Mouse (Mus musculus) limb, embryonic 11.5 days (tissue): ENCODE measurements around the gene Ugt1a7c. TPM values are rescaled to one million over a fixed set of nuclear protein-coding genes. Genes with fewer than 3 reads are reported as not detected.

Experiments used
- ATAC-seq: fragments of 200-750 bp; cut with Nextera tagmentation; 2 replicates; pipeline ENCODE4 v1.8.0; 2017; ENCODE audit warnings: low read depth; ENCODE audit not compliant: insufficient number of reproducible peaks, low FRiP score, low TSS enrichment
- DNase-seq: peaks from one replicate; pipeline ENCODE4 v3.0.0-alpha.2; 2015; ENCODE audit warnings: low spot score
- H3K27ac ChIP-seq: fragments of 300-500 bp; sonication (generic); replicated peaks from 2 replicates; pipeline ENCODE4 v1.5.1; 2014; ENCODE audit warnings: low read depth, mild to moderate bottlenecking, low read length
- H3K27me3 ChIP-seq: fragments of 300-500 bp; sonication (generic); 2 replicates; pipeline ENCODE4 v1.6.1; 2014; ENCODE audit warnings: mild to moderate bottlenecking, low read length, mixed read lengths; ENCODE audit not compliant: control insufficient read depth, insufficient read depth
- H3K36me3 ChIP-seq: fragments of 300-500 bp; sonication (generic); 2 replicates; pipeline ENCODE4 v1.6.1; 2014; ENCODE audit warnings: mild to moderate bottlenecking, low read length, moderate library complexity, mixed read lengths; ENCODE audit not compliant: control insufficient read depth, insufficient read depth
- H3K4me1 ChIP-seq: fragments of 300-500 bp; sonication (generic); 2 replicates; pipeline ENCODE4 v1.6.1; 2014; ENCODE audit warnings: low read length, mixed read lengths; ENCODE audit not compliant: control insufficient read depth, insufficient read depth
- H3K4me2 ChIP-seq: fragments of 300-500 bp; sonication (generic); 2 replicates; pipeline ENCODE4 v1.6.1; 2014; ENCODE audit warnings: low read depth, mild to moderate bottlenecking, moderate library complexity; ENCODE audit not compliant: severe bottlenecking
- H3K4me3 ChIP-seq: fragments of 300-500 bp; sonication (generic); 2 replicates; pipeline ENCODE4 v1.5.1; 2014; ENCODE audit warnings: low read depth, low read length
- H3K9ac ChIP-seq: fragments of 300-500 bp; sonication (generic); 2 replicates; pipeline ENCODE4 v1.6.1; 2014; ENCODE audit warnings: mild to moderate bottlenecking, low read length
- H3K9me3 ChIP-seq: fragments of 300-500 bp; sonication (generic); 2 replicates; pipeline ENCODE4 v1.6.1; 2016; ENCODE audit warnings: low read length; ENCODE audit not compliant: control insufficient read depth
- WGBS: fragments of 180-500 bp; shearing (Covaris S2); extraction: QIAGEN DNeasy Blood & Tissue Kit; methylation state at CpG from one replicate; pipeline ENCODE4 v1.1.7; 2014; 5-methylcytosine and 5-hydroxymethylcytosine counted together
- polyA plus RNA-seq: library from polyadenylated mRNA; unstranded; fragments of >200 nt; fragmentation: Nextera tagmentation; extraction: Ambion mirVana; gene quantifications from 2 replicates; pipeline ENCODE4 v1.2.1, GENCODE M21; 2014

Ugt1a7c gene
- polyA plus RNA-seq, 1 experiment from 2014 or later, result 0.79 TPM

DNA sequence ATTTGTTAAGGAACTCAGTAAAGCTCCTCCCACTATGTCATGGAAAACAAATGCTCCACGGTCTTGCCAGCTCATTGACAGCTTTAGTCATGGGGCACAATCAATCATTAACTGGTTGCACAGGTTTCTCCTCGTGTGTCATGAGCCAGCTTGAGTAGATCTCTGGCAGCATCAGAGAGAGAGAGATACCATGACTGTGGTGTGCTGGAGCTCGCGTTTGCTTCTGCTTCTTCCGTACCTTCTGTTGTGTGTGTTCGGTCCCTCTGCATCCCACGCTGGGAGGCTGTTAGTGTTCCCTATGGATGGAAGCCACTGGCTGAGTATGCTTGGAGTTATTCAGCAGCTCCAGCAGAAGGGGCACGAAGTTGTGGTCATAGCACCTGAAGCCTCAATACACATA is 117.0 kb downstream of the Ugt1a7c start, which contains the start of gene Ugt1a1:
Gene Ugt1a1 (plus strand): TSS at position 148 of the 400 bp plus-strand sequence.
- H3K36me3 ChIP-seq, result no peaks in the 10 kb centered on the region
- no peaks in the 10 kb centered on the region for H3K4me1 ChIP-seq
- WGBS, result 68% methylated on average over 8 of the region's 8 CpGs
- ATAC-seq (no peak), DNase-seq (peak; percentile 36)
- peaks cover 51% of the 10 kb centered on the region for H3K9me3 ChIP-seq
- H3K4me2 ChIP-seq, result no peak within 1 kb of the TSS
- no peaks in the 10 kb centered on the region for H3K27me3 ChIP-seq
- H3K4me3 ChIP-seq, result no peak within 1 kb of the TSS
- no peak within 1 kb of the TSS for H3K27ac ChIP-seq
- H3K9ac ChIP-seq, result no peak within 1 kb of the TSS

DNA sequence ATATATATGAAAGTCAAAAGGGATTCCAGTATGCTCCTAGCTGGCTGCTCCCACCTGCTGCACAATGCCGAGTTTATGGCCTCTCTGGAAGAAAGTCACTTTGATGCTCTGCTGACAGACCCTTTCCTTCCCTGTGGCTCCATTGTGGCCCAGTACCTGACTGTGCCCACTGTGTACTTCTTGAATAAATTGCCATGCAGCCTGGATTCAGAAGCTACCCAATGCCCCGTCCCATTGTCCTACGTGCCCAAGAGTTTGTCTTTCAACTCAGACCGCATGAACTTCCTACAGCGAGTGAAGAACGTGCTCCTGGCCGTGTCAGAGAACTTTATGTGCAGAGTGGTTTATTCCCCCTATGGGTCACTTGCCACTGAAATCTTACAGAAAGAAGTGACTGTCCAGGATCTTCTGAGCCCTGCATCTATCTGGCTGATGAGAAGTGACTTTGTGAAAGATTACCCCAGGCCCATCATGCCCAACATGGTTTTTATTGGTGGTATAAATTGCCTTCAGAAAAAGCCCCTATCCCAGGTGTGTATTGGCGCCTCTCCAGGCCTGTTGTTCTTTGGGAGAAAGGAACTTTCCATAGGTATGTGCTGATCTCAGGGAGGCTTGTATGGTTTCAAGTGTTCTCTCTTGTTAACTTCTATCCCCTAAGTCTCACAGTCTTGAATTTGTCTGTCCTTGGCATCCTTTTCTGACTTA is 117.6 kb downstream of the Ugt1a7c start:
- 64% methylated on average over 8 of the region's 8 CpGs for WGBS

DNA sequence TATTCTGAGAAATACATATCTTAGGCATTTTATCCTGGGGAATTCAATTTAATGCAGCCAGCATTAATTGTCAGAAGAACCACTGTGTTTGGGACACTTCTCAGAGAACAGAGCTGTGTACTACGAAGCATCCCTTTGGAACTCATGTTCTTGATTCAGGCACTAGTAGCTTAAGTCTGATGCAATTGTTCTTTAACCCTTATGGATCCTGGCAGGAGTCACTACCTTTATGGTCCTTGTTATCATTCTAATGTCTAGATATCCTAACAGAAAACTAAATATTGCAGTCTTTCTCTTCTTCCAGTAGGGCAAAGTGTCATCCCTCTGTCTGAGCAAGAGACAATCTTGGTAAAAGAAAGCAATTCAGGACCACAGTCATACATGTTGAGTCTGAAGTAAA is 118.2 kb downstream of the Ugt1a7c start:
- WGBS, result 82% methylated on average over 1 of the region's 1 CpGs
- Histone ChIP-seq H3K27ac (no peak overlapping the region), H3K4me3 (no peak overlapping the region), H3K9me3 (peaks cover 59% of the 10 kb centered on the region), H3K36me3 (no peaks in the 10 kb centered on the region), H3K9ac (no peak overlapping the region), H3K27me3 (no peaks in the 10 kb centered on the region), H3K4me1 (no peaks in the 10 kb centered on the region), H3K4me2 (no peak overlapping the region)
- no peak for DNase-seq
- ATAC-seq, result no peak

More for the DNA sequence above, 117.6 kb downstream of the Ugt1a7c start:
- DNase-seq (peak; percentile 34), ATAC-seq (peak; percentile 18; the same call in 1 of the 2 replicates)
- H3K27ac ChIP-seq, result no peak overlapping the region
- H3K9ac ChIP-seq, result no peak overlapping the region
- H3K4me3 ChIP-seq, result no peak overlapping the region
- no peak overlapping the region for H3K4me2 ChIP-seq
- no peaks in the 10 kb centered on the region for H3K36me3 ChIP-seq
- no peaks in the 10 kb centered on the region for H3K27me3 ChIP-seq
- H3K4me1 ChIP-seq, result no peaks in the 10 kb centered on the region
- peaks cover 57% of the 10 kb centered on the region for H3K9me3 ChIP-seq

DNA sequence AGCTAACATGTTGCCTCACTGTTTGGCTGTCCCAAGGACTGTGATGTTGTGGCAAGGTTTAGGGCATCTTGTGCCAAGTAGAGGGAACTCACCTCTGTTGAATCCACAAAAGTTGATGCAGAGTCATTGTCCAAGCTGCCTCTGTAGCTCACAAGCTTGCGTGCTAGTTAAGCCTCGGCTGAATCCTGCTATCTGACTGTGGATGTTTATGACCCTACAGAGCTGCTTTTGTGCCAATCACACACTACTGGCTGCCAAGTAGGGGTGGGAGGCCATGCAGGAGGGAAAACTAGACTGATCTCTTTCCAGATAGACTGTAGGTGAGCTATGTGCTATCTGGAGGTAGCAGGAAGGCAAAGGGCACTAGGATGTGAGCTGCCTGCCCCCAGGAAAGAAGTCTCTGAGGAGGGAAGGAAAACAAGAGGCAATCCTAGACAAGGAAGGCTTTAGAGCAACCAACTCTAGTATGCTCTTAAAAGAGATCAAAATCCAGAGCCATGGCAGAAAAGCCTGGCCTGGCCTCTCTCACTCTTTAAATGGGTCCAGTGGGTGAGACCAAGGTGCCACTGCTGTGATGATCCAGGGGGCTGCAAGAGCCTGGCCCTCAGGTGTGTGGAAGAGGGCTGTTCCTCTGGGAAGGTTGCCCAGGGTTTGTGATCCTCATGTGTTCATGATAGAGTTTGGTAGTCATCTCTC is 119.1 kb downstream of the Ugt1a7c start:
- WGBS, result 78% methylated on average over 2 of the region's 2 CpGs
- no peaks in the 10 kb centered on the region for H3K4me1 ChIP-seq
- no peak overlapping the region for H3K4me3 ChIP-seq
- H3K27ac ChIP-seq, result no peak overlapping the region
- no peak overlapping the region for H3K4me2 ChIP-seq
- H3K9me3 ChIP-seq, result peaks cover 59% of the 10 kb centered on the region
- DNase-seq, result peak; percentile 30
- no peak for ATAC-seq
- H3K9ac ChIP-seq, result no peak overlapping the region
- H3K36me3 ChIP-seq, result no peaks in the 10 kb centered on the region
- no peaks in the 10 kb centered on the region for H3K27me3 ChIP-seq

DNA sequence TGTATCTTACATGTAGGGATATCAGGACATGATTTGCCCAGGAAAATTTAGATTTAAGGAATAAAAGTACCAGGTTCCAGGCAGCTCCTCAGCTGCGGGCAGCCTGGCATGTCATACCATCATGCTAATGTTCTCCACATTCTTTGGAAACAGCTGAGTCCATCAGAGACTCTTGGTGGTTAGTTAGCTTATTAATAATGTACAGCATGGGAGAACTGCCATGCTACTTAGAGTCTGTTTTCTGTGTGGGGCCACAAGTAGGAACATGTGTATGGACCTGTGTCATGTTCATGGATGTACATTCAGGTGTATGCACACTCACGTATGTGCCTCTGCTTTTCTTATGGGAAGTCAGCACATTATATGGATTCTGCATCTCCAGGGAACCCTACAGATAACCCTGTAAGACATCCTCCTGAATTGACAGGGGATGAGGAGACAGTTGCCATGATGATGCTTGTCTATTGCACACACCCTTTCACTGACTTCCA is 119.6 kb downstream of the Ugt1a7c start:
- 80% methylated on average over 2 of the region's 2 CpGs for WGBS
- H3K9ac ChIP-seq, result no peak overlapping the region
- H3K4me1 ChIP-seq, result no peaks in the 10 kb centered on the region
- no peak for ATAC-seq
- no peak overlapping the region for H3K4me3 ChIP-seq
- H3K27ac ChIP-seq, result no peak overlapping the region
- H3K27me3 ChIP-seq, result no peaks in the 10 kb centered on the region
- H3K36me3 ChIP-seq, result no peaks in the 10 kb centered on the region
- peak; percentile 25 for DNase-seq
- peaks cover 59% of the 10 kb centered on the region for H3K9me3 ChIP-seq
- no peak overlapping the region for H3K4me2 ChIP-seq

DNA sequence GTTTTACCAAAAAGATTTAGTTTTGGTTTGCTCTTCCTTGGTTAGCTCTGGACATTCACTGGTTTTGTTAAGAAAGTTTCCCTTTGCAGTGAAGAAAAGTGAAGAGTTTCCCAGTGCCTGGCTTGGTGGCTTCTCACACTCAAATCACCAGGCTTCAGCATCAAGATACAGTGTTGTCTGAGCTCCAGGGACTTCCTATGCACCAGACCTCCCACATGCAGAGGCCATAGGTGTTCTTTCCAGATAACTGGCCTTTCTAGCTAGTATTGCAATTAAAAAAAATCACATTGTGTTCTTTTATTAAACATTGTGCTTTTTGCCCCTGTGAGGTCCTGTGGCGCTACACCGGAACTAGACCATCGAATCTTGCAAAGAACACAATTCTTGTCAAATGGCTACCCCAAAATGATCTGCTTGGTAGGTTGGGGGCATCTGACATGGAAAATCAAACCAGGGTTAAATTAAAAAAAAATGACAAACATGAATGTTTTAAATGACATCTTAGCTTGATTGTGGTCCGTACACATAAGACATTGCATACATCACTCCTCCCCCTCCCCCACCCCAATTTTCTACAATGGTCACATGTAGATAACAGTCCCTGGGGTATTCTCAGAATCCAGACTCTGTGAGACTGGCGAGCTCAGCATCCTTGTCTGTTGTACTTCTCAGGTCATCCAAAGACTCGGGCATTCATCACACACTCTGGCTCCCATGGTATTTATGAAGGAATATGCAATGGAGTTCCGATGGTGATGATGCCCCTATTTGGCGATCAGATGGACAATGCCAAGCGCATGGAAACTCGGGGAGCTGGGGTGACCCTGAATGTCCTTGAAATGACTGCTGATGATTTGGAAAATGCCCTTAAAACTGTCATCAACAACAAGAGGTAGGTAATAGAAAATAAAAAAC is 120.9 kb downstream of the Ugt1a7c start:
- Histone ChIP-seq H3K27me3 (no peaks in the 10 kb centered on the region), H3K27ac (no peak overlapping the region), H3K36me3 (no peaks in the 10 kb centered on the region), H3K9me3 (peaks cover 59% of the 10 kb centered on the region), H3K4me3 (no peak overlapping the region), H3K4me2 (no peak overlapping the region), H3K9ac (no peak overlapping the region), H3K4me1 (no peaks in the 10 kb centered on the region)
- DNase-seq (peak; percentile 30), ATAC-seq (no peak)
- WGBS, result 72% methylated on average over 10 of the region's 10 CpGs

DNA sequence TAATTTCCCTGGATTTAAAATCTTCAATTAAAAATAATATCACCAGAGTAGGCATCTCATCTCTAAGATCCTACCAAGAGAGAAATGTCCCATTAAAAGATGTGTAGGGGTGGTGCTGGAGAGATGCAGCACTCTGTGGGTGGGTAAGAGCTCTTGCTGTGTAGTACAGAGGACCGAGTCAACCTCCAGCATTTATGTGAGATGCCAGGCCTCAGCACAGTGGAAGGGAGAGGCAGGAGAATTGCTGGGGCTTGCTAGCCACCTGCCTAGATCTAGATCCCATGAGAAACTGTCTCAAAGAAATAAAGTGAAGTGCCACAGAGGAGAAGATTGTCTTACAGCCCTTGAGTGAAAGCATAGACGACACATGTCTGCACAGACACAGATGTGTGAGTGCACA is 121.7 kb downstream of the Ugt1a7c start:
- H3K4me1 ChIP-seq, result no peaks in the 10 kb centered on the region
- H3K27ac ChIP-seq, result no peak overlapping the region
- H3K9me3 ChIP-seq, result peaks cover 56% of the 10 kb centered on the region
- H3K4me3 ChIP-seq, result no peak overlapping the region
- H3K4me2 ChIP-seq, result no peak overlapping the region
- DNase-seq (peak; percentile 22), ATAC-seq (no peak)
- 56% methylated on average over 2 of the region's 2 CpGs for WGBS
- no peaks in the 10 kb centered on the region for H3K27me3 ChIP-seq
- H3K9ac ChIP-seq, result no peak overlapping the region
- no peaks in the 10 kb centered on the region for H3K36me3 ChIP-seq

DNA sequence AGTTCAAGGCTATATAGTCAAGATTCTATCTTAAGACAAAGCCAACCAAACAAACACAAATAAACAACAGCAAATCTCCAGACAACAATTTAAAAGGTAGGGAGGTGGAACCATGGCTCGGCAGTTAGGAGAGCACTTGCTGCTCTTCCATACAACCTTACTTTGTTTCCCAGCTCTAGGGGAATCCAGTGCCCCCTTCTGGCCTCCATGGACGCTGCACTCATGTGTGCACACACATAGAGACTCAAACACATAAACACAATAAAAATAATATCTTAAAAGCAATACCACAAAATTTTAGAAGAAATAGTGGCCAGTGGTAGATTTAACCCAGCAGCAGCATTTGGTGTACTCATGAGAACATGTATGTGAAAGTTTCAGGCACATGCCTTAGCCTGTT is 122.3 kb downstream of the Ugt1a7c start:
- 68% methylated on average over 2 of the region's 2 CpGs for WGBS
- peak; percentile 40 for DNase-seq

More for the DNA sequence above, 122.3 kb downstream of the Ugt1a7c start:
- Histone ChIP-seq H3K4me1 (no peaks in the 10 kb centered on the region), H3K4me2 (no peak overlapping the region), H3K9me3 (peaks cover 51% of the 10 kb centered on the region), H3K9ac (no peak overlapping the region), H3K36me3 (no peaks in the 10 kb centered on the region), H3K4me3 (no peak overlapping the region), H3K27me3 (no peaks in the 10 kb centered on the region), H3K27ac (no peak overlapping the region)
- ATAC-seq, result no peak
